Mouse (Mus musculus): Measurements from ENCODE around the gene Clec12b.

- TF ChIP-seq POLR2A (IDR thresholded peaks at IDR 0.05; ENCODE audit: low read depth, low read length) (no peak), CTCF (conservative IDR thresholded peaks at IDR 0.05; ENCODE audit: insufficient read depth, insufficient read length, low read depth, low read length) (no peak)
Observed at GRCm38 (mm10) chr6:129383466-129383865, 2.2 kb downstream of the Clec12b start.

Measured in kidney, adult 2 months (tissue).